Mouse (Mus musculus) spleen, postnatal 36 days (tissue): Measurements from ENCODE around the gene Mical2.

Experiments used
- DNase-seq, 2 experiments: peaks; one replicate each; pipeline ENCODE4 v3.0.0; 2022; ENCODE audit warnings: low spot score in 2 of 2, mixed read lengths in 1 of 2

The Mical2 gene

DNA sequence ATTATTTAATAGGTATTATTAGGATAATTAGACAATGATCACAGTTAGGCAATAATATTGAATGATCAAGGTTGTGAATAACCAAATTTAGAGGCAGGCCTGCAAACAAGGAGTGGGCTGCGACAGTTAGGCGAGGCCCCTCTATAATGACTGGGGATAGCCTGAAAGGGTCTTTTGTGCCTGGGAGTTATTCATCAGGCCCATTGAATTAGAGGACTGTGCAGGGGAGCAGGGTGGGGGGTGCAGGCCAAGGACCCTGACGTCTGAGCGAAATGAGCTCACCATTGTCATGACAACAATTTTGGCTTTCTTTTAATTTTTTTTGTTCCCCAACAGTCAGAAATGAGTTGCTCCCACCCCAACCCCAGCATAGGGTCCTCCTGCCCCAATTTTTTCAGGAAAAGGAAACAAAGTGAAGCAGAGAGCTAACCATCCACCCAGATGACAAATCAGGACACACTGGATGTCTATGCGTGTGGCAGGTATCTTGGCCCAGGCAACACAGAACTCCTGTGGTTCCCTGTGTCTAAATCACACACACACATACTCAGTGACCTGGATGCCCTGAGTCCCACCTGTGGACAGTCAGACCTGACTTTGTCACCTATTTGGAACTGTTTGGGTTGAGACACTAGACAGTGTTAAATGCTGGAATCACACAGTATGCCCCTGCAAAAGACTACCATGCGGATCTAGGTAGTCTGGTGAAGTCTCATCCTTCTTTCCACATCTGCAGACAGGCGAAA lies 173.9 kb downstream of the Mical2 start:
- DNase-seq: no peak

DNA sequence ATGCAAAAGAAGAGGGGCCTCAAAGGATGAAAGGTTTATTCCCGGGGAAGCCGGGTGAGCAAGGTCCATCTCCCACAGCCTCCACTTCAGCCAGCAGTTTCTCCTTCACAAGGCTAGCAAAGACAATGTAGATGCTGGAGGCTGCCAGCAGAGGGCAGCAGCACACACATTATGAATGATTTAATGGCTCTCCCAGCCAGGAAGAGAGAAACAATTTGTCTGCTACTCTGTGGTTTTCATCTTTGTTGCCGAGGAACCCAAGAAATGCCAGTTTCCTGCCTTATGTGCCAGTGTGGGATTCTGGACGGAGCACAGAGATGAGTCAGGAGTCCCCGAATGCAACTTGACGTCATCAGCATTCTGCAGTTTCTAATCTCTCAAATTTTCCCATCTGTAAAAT lies 174.5 kb downstream of the Mical2 start:
- DNase-seq: peak; percentile 7 to 21

DNA sequence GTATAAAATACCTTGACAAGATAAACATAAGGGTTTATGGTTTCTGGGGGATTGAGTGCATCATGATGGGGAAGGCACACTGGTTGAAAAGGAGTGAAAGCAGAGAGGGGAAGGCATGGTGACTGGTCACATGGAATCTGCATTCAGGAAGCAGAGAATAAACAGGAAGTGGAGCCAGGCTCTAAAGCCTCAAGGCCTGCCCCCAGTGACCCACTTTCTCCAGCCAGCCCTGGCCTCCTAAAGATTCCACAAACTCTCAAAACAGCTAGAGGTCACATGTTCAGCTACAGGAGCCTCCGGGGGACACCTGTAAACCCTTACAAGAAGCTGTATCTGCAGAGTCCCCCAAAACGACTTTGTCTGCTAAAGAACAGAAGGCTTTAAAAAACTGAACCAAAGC lies 179.4 kb downstream of the Mical2 start:
- DNase-seq: no peak

DNA sequence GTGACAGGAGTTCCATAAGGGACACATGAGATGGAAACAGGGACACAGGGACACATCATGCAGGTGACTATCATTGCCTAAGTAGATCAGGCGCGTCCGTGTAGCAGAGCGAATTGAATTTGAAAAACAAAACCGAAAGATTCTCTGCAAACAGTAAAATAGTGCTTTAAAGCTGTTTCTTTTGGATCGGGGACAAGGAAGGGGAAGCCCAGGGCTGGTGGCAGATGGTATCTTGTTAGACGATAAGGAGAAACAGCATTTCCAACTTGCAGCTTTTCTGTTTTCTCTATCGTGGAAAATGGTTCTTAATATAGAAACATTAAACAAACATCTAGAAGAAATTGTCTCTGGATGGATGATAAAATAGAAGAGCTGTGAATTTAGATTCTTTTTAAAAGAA lies 179.9 kb downstream of the Mical2 start:
- no peak for DNase-seq

DNA sequence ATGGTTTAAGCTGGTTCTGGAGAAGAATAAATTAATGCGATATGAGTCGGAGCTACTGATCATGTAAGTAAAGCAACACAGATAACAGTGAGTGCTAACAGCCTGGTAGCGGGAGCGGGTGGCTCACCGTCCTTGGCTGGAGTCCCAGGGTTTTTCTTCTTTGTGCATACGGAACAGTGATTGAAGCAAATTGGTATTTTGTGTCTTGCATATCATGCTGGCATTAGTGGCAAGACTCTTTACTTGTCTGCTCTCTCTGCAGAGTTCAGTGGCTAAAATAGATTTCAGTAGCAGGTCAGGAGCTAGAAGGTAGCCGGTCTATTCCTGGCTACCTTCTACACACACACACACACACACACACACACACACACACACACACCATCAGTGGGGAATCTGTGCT lies 181.9 kb downstream of the Mical2 start:
- no peak for DNase-seq

DNA sequence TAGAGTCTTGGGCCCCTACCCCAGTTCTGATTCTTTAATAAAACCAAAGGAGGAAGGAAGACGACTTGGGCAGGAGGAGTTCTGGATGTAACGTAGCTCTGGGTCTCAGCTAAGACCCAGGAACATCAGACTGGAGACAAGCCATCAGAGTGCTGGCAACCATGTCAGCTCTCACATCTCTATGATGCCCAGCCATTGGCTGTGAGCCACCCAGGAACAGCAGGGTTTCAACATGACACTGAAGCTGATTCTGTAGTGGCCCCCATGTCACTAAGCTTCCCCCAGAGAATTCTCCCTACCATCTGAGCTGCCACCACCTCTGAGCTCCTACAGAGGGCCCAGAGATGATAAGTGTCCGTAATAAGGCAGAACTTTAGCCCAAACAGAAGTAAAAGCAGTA lies 184.3 kb downstream of the Mical2 start:
- no peak for DNase-seq

DNA sequence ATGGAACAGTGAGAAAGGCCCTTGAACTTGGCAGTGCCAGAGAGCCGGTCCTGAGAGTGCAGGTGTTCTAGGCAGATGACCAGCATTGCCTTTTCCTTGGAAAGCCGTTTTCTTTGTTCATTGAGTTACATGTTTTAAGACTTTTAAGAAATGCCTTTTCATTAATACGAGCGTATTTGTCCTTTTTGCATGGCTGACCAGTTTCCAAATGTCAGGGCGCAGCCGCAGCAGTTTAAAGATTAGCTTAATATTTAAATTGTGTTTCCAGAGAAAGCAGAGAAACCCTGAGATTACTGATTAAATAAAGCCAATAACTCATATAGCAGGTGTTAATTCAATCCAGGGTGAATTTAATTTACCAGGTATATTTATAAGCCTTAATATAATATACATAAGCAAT lies 187.6 kb downstream of the Mical2 start:
- no peak for DNase-seq

DNA sequence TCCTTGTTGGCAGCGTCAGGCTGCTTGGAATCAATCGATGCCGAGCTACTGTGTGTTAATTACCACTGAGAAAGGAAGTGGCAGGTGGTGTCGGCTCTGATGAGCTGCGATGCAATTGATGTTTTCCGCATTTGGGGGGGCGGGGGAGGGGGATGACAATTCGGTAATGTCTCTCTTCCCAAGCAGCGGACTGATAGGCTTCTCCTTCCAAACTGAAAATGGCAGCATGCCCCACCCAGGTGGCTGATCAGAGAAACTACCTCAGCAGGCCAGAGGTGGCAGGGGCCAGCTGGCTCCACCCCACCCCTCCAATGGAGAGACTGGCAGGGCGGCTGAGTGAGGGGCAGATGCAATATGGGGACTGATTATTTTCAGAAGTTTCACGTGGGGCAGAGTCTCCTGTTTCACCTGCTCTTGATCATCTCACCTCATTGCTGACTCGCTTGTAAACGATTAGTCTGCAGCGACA lies 190.4 kb downstream of the Mical2 start:
- DNase-seq: no peak

DNA sequence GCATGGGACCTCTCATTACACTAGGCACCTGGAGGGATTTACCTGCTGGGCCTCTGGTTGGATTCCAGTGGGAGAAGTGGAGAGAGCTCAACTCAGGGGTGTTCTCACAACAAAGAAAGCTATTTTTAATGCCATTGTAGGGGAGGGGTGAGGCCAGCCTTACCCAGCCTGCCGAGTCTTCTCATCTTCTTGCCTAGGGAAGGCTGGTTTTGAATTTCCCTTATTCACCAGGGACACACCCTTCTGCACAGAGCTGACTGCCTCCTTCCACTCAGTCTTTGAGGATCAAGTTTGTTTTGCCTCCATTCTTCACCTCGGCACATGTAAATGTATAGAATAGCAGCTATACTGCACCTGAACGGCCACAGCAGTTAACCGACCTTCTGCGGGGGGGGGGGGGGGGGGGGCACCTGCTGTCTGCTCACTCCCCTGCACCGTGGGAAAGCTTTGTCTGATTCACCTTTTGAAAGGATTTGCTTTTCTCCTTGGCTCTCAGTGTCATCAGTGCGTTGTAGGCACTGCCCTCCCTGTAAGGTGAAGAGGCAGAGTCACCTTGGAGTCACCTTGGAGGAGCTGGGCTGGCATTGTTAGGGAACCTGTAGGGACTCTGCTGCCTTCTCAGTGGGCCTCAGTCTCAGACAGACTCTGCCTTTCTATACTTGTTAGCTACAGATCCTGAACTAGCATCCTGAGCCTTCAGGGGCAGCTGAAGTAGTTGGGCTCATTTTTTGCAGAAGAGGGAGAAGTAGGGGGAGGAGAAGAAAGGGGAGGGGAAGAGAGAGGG lies 191.3 kb downstream of the Mical2 start:
- no peak for DNase-seq

DNA sequence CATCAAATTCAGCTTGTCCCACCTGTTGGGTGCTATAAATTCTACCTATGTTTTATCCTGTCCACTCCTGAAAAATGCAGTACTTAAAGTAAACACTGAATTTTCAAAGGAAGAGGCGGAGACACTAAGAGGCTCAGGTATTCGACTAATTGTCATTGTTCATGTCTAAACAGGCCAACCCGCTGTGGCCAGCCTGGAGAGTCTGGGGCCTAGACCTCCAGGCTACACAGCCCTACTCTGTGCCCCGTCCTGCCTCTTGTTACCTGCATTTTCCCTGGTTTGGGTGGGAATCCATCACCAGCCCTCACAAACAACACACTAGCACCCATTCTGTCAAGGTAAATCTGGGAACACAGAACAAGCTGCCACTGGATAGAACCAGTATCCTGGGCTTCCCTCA lies 191.9 kb downstream of the Mical2 start:
- no peak for DNase-seq

DNA sequence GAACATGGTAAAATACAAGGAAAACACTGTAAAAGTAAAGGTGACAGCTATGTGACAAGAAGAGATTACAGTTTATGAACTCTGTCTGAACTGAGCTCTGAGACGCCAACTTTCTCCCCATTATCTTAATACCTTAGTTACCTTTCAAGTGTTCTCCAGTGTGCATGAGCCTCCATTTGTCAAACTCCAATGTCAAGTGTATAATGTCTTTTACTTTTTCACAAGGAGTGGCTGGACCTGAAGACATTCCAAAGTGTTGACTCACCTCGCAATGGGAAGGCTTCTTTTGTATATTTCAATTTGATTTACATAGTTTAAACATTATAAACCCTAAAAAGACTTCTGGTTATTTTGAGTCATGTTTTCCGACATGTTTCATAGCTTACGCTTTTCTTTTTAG lies 197.8 kb downstream of the Mical2 start:
- no peak for DNase-seq

DNA sequence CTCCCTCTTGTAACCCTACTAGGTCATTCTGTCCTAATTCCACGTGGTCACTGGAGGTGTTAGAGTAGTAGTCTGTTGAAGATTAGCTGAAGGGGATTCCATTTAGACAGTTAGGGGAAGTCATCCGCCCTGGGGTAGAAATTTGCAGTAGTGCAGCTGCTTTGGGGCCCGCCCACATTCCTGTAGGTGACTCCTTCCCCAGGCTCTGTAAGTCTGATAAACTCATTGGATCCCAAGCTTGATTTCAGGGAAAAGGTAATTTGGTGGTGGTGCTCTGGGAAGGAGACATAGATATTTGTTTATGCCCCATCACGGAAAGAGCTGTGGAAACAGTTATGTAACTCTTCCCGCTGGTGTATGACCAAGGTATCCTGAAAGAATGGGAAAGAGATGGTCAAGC lies 201.2 kb downstream of the Mical2 start:
- DNase-seq: no peak

DNA sequence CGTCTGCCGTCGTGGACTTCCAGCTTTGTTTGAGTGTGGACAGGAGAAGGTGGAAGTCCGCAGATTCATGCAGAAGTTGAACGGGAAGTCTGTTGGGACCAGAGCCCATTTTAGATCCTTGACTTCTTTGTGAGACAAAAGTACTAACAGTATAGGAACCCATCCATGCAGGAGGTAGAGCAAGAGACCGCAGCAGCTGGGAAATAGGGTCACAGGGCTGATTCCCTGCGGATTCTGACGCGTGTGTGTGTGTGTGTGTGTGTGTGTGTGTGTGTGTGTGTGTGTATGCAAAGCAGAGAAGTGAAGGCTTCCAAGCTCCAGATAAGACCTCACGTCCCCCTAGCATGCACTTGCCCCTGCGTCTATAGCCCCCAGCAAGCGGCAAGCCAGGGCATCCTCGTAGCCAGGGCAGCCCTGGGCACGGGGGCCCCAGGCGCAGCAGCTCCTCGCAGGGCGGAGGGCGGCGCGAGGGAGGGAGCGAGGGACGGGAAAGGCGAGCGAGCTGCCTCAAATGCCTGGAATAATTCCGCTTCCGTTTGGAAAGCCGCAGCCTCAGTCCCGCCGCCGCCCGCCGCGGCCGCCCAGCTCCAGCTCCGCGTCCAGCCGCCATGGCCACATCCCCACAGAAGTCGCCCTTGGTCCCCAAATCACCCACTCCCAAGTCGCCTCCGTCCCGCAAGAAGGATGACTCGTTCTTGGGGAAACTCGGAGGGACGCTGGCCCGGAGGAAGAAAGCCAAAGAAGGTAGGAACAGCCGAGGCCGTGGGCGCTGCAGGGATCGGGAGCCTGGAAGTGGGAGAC lies 201.9 kb downstream of the Mical2 start, which contains the start of gene Parva:
TSS of gene Parva (plus strand) at position 149 of the 801 bp plus-strand sequence.
- no peak for DNase-seq

DNA sequence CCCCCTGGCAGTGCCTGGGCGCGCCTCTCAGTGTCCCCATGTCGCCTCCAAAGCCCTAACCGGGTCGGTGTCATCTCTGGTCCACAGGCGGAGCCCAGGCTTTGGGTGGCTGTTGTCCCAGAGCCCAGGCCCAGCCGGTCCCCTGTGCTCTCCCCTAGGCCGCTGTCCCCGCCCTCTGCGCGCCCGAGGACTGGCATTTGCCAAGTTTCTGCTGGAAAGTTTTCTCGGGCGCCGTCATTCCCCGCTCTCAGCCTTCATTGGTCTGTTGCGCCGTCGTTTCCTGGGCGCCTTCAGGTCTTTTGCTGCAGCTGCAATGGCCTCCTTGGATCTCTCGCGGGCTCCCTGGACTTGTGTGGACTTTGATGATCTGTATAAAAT lies 202.5 kb downstream of the Mical2 start:
- DNase-seq: peak; percentile 8 to 15

DNA sequence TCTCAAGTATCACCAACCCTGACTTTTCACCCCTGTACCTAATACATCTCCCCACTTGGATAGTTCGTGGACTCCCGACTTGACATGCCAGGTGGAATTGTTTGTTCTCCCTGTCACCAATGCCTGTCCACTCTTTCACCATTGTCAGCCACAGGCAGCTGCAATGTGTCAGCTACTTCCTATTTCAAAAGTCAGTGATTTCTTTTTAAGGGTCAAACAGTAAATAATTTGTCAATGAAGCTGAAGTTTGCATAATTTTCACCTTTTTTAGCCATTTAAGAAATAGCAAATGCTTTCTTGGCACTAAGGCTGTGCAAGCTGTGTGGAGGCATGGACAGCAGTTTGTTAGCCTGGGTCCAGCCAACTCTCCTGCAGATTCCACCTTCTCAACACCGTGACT lies 214.2 kb downstream of the Mical2 start:
- no peak for DNase-seq

DNA sequence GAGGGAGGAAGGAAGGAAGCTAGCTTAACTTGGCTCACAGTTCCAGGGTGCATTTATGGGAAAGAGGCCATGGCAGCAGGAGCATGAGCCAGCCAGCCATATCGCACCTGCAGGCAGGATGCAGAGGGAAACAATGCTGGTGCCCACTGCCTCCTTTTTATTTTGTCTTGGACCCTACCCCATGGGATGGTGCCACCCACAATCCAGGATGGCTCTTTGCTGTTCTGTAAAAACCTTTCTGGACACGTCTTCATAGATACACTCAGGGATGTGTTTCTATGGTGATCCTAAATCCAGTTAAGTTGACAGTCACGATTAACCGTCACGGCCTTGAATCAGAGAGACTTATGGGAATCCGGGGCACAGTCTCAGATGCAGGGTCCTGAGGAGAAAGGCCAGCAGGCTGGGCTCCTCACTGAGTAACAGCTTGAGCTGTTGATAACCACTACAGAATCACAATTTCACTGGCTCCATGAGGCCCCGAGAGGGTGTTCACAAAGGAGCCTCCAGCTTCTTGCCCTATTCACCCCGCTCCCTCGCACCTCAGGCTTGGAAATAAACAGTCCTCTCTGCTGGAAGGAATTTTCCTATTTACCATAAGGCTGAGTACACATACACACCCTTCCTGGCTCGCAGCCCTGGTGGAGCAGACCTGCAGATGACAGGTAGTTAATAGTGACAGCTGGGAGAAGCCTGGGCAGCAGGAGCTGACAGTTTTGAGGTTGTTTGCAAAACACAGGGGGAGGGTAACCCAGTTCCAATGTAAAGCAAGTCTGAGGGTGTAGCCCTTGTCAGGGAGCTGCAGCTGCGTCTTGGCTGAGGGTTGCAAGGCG lies 218.7 kb downstream of the Mical2 start:
- DNase-seq: no peak

DNA sequence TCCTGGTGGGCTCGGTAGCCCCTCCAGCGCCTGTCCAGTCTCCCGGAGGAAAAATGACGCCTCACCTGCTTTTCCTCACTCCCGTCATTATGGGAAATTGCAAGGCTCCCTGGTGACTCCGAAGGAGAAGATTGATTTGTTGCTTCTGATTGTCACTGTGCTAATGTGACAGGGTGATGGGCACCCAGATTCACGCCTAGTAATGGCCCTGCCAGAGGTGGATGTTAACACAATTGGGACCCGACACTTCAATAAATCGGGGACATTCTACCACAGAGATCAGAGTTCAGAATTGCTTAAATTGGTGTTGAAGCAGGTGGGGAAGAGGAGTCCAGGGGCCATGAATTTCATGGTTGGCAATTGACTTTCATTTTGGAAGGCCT lies 219.3 kb downstream of the Mical2 start:
- no peak for DNase-seq

DNA sequence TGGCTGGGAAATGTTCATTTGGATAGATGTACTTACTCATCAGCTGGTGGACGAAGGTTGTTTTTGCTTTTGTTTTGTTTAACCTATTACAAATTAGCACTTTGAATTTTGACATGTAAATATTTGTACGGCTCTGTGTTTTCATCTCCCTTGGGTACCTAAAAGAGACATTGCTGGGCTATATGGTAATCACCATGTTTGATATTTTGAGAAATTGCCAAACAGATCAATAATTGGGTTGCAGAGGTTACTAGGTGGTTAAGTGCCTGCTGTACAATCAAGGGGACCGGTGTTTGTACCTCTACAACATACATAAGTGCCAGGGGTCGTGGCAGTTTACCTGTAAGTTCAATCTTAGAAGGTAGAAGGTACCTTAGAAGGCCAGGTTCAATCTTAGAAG lies 220.8 kb downstream of the Mical2 start:
- DNase-seq: no peak

DNA sequence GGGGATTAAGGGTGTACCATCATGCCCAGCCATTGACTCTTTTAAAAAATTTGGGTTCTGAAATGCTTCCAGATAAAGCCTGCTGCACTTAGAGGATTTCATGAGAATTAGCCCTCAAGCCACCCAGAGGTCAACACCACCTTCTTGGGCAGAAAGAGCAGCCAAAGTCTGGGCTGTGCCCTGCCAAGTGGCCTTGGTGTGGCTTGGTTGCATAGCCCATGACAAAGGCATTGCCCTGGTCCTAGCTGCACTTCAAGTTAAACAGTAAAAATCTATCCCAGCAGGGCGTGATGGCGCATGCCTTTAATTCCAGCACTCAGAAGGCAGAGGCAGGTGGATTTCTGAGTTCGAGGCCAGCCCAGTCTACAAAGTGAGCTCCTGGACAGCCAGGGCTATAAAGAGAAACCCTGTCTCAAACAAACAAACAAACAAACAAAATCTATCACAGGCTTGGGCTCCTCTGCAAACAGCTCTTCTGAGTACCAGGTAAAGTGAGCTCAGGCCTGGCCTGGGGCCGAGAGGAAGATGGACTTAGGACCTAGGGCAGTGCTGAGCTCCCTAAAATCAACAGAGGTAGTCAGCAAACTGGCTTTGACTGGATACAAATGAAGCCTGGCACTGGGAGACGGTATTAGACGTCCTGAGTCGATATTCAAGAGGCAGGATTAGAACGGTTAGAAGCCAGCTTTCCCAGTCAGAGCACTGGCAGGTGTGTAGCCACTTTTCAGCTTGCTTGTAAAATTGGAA lies 224.5 kb downstream of the Mical2 start:
- no peak for DNase-seq

DNA sequence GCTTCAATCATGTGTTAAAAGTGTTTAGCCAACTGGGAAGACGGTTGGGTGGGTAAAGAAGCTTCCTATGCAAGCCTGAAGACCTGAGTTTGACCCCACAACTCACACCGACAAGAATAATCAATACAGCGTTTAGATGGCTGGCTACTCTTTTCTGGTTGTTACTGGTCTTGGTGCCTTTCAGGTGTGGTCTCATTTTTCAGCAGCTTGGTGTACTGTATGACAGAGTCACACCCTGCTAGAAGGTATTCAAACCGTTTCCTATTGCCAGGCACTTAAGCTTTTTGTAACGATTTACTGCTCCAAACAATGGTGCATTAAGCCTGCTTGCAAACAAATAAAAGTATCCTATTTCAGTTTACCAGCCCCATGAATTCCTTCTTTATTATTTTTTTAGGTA lies 226.8 kb downstream of the Mical2 start:
- no peak for DNase-seq

DNA sequence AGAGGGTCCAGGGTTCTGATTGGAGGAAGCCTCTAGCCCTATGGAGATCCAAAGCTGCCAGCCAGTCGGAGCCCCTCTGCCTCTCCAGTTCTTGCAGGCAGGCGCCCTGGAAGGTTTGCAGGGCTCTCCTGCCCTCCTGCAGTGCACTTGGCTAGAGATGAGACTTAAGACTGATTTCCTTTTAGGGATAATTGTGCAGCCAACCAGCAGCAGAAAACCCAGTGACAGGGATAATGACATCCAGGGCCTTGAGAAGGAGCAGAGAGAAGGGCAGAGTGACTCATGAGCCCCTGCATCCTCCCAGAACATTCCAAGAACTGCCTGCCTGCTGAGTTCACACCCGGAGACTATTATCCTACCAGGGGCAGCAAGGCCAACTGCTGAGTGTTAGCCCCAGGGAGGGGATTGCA lies 228.2 kb downstream of the Mical2 start:
- peak in 1 of 2 experiments; percentile 4 for DNase-seq
